Mouse (Mus musculus): Measurements from ENCODE around the gene Rbbp4. TPM values are rescaled to one million over a fixed set of nuclear protein-coding genes. Genes with fewer than 3 reads are reported as not detected.

Gene Rbbp4
- polyA plus RNA-seq, 1 experiment: 60.0 TPM

GRCm38 (mm10) chr4:129364379-129364778, 29.2 kb upstream of the Rbbp4 start:
- no peak for TF ChIP-seq GATA1 (IDR thresholded peaks at IDR 0.05; ENCODE audit: low read length)

- TF ChIP-seq GATA1 (IDR thresholded peaks at IDR 0.05; ENCODE audit: low read length): no peak
Observed at GRCm38 (mm10) chr4:129363463-129363862, 28.3 kb upstream of the Rbbp4 start.

DNA sequence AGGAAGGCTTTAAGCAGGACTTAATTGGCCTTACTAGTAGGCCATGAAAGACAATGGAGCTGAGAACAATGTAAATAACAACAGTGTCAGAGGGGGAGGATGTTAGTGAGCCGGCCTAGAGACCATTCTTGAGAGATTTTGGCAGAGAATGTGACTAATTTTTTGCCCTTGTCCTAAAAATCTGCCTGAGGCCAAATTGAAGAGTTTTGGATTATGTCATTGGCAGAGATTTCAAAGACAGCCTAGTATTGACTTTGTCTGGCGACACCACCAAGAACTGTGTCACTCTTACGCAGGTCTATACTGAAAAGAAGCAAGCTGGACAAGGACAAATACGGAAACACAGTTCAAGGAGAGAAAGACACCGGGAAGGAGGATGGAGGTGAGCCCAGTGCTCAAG, 27.6 kb upstream of the Rbbp4 start:
- no peak for TF ChIP-seq GATA1 (IDR thresholded peaks at IDR 0.05; ENCODE audit: low read length)

DNA sequence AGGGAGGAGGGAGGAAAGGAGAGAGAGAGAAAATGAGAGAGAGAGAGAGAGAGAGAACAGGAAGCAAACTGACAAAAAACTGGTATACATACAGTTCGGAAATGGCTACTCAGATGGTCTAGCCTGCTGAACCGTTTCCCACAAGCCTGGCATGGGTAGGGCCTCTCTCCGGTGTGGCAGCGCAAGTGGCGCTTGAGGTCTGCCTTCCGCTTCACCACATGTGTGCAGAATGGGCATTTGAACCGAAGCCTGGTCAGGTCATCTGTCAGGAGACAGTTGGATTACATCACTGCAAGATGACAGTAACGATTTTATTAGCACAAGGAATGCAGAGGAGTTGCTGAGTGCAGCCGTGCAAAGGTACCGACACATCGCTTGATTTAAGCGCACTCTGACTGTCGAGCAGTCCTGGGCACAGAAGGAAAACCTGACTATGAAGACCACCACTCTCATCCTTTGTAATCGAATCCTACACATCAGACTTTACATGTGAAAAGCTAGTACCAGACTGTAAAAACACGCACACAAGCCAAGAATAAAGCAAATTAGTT, 22.5 kb upstream of the Rbbp4 start:
- TF ChIP-seq GATA1 (IDR thresholded peaks at IDR 0.05; ENCODE audit: low read length): no peak

DNA sequence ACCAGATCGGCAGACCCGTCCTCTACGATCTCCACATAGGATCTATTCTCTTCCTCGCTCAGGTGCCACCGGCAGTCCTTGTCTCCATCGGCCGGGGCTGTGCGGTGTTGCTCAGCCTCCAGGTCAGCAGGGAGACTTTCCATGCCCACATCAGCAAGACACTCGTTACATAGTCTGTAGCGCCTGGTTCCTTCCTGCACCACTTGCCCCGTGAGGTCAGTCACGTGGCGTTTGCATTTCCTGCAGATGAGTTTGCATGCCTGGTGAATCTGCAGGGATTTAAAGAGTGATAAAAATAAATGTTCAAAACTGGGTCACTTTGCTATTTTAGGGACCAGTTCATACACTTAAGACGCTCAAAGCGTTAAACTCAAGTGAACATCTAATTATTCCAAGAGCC, 19.1 kb upstream of the Rbbp4 start:
- no peak for TF ChIP-seq GATA1 (IDR thresholded peaks at IDR 0.05; ENCODE audit: low read length)

DNA sequence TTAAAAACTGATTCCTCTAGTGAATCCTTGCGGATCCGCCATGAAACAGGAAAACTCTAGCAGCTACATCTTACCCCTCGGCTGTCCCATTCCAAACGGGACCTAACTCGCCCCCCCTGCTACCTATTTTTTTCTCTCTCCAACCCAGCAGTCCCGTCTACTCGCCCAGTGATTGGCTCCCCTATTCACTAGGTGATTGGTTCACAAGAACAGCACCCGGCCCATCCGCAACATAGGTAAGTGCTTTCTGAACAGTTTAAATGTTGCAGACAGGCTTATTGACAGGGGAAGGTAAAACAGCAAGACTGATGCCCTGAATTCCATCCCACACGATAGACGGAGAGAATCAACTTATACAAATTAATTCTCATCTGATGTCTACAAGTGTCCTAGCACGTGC, 18.0 kb upstream of the Rbbp4 start:
- no peak for TF ChIP-seq GATA1 (IDR thresholded peaks at IDR 0.05; ENCODE audit: low read length)

GRCm38 (mm10) chr4:129351111-129351510, 15.9 kb upstream of the Rbbp4 start:
- TF ChIP-seq GATA1 (IDR thresholded peaks at IDR 0.05; ENCODE audit: low read length): no peak

- TF ChIP-seq GATA1 (IDR thresholded peaks at IDR 0.05; ENCODE audit: low read length): no peak
Observed at GRCm38 (mm10) chr4:129350644-129351043, 15.5 kb upstream of the Rbbp4 start.

GRCm38 (mm10) chr4:129346481-129347154, 11.4 kb upstream of the Rbbp4 start:
- TF ChIP-seq GATA1 (IDR thresholded peaks at IDR 0.05; ENCODE audit: low read length): no peak

GRCm38 (mm10) chr4:129342705-129343104, 7.5 kb upstream of the Rbbp4 start:
- TF ChIP-seq GATA1 (IDR thresholded peaks at IDR 0.05; ENCODE audit: low read length): no peak

GRCm38 (mm10) chr4:129341888-129342287, 6.7 kb upstream of the Rbbp4 start:
- TF ChIP-seq GATA1 (IDR thresholded peaks at IDR 0.05; ENCODE audit: low read length): no peak

DNA sequence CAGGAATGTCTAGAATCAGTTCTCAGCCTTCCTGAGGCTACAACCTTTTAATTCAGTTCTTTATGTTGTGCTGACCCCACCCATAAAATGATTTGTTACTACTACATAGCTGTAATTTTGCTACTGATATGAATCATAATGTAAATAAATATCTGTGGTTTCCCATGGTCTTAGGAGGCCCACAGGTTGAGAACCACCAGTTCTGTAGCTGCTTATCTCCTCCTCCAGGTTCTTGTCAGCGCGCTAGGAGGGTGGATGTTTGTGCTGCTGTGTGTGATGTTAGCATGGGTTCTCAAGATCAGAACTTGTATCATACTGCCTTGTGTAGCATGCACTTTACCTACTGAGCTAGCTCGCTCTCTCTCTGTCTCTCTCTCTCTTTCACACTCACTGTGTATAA, 4.6 kb upstream of the Rbbp4 start:
- TF ChIP-seq GATA1 (IDR thresholded peaks at IDR 0.05; ENCODE audit: low read length): no peak

GRCm38 (mm10) chr4:129336291-129336690, 1.1 kb upstream of the Rbbp4 start:
- TF ChIP-seq GATA1 (IDR thresholded peaks at IDR 0.05; ENCODE audit: low read length): no peak

DNA sequence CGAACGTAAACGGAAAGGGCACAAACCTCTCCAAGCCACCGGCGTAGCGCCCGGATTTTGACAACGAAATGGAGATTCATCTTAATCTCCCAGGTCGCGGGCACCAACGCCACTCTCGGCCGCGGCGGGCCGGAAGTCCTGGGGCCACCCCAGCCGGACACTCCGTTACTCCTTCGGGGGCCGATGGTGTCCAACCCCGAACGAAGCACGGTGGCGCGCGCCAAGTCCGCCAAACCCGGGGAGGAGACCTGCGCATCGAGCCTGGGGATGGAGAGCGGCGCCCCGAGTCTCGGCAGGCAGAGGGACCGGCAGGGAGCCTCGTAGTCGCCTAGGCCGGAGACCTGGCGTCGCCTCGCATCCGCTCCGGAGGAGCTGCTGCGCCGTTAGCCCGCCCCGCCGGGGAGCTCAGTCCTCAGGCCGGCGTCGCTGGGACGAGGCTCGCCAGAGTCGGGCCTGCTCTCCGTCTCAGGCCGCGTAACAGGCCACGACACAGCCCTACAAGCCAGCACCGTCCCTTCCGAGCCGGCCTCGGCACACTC, 424 bp downstream of the Rbbp4 start:
- TF ChIP-seq GATA1 (IDR thresholded peaks at IDR 0.05; ENCODE audit: low read length): no peak

DNA sequence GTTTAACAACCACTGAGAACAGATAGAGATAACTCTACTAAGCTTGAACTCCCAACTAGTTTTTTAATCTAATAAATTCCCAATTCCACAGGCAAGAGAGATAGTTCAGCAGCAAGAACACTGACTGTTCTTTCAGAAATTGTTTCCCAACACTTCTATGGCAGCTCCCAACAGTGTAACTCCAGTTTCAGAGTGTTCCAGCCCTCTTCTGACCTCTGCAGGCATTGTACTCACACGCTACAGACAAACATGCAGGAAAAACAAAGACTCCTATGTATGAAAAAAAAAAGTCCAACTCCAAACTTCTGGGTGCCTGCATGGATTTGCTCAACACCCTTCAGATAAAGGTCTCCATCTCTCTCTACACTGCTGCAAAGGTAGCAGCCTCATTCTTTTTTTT, 2.3 kb downstream of the Rbbp4 start:
- TF ChIP-seq GATA1 (IDR thresholded peaks at IDR 0.05; ENCODE audit: low read length): no peak

DNA sequence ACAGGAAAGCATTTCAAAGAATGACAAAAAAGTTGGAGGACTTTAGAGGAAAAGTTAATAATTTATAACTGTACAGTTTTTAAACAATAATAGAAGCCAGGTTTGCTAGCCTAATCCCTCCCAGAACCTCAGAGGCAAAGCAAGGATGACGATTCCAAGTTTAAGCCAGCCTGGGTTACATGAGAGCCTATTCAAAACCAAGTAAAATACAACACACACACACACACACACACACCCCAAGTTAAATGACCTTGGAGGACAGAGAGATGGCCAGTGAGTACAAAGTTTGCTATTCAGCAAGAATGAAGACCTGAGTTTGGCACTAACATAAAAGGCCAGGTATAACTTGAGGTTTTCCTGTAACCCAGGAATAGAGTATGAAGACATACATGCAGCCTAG, 9.0 kb downstream of the Rbbp4 start:
- TF ChIP-seq GATA1 (IDR thresholded peaks at IDR 0.05; ENCODE audit: low read length): no peak

DNA sequence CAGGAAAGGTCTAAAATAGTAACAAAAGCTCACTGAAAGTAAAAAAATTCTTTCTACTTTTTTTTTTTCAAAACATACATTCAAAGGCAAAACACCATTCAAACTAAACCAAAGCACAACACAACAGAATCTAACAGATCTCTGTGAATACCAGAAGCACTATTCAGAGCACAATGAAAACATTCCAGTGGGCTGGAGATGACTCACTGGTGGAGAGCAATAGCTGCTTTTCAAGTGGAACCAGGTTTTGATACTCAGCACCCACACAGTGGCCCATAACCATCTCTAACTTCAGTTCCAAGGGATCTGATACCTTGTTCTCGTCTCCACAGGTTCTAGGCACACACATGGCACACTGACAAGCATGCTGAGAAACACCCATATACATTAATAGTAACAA, 10.4 kb downstream of the Rbbp4 start:
- TF ChIP-seq GATA1 (IDR thresholded peaks at IDR 0.05; ENCODE audit: low read length): no peak

Measured in G1E-ER4 (cell line).